Mouse (Mus musculus) heart, postnatal 0 days (tissue): ENCODE measurements around the gene Hexim2.

Experiments used
- CTCF ChIP-seq: IDR thresholded peaks from 2 replicates; pipeline ENCODE4 v1.5.1; 2016; ENCODE audit warnings: antibody characterized with exemption, control low read depth, low read depth
- EP300 ChIP-seq: IDR thresholded peaks from 2 replicates; pipeline ENCODE4 v1.6.1; 2016; ENCODE audit warnings: antibody characterized with exemption, low read depth

GRCm38 (mm10) chr11:103176510-103176909 lies 44.3 kb downstream of the Hexim2 start:
- no peak for TF ChIP-seq CTCF
- no peak for TF ChIP-seq EP300
